In genomic region chr7:98495591-98495990, GRCm38 (mm10) we compare ENCODE assay signal across 40 mouse cellular contexts. TPM values are rescaled to one million over a fixed set of nuclear protein-coding genes. Genes with fewer than 3 reads are reported as not detected.
"Had no signal": no experiment of that assay in that cellular context is flagged by ENCODE, and none has a peak within 500 bp of the region (broad histone marks: within the 10 kb centered on the region; RNA-seq: fewer than 3 reads in every experiment).

No protein-coding gene starts in this region.

- H3K27ac ChIP-seq: heart, embryonic 13.5 days; heart, embryonic 15.5 days; hindbrain, embryonic 12.5 days; hindbrain, embryonic 13.5 days; hindbrain, embryonic 14.5 days; hindbrain, embryonic 15.5 days; hindbrain, postnatal 0 days; intestine, embryonic 15.5 days; kidney, embryonic 15.5 days; kidney, postnatal 0 days; layer of hippocampus, adult 2 months; left cerebral cortex, adult 2 months had no signal

- DNase-seq: heart, postnatal 10 days; heart, postnatal 36 days; heart, postnatal 4 days; kidney, adult 11 months; kidney, adult 18-20 months; kidney, adult 2 months; kidney, adult 8-10 months; kidney, postnatal 14 days; kidney, postnatal 25 days; kidney, postnatal 36 days; layer of hippocampus, adult 9-11 months; layer of hippocampus, postnatal 36 days had no signal

- H3K4me3 ChIP-seq: heart, embryonic 12.5 days; heart, embryonic 13.5 days; heart, embryonic 15.5 days; hindbrain, embryonic 10.5 days; hindbrain, embryonic 12.5 days; hindbrain, embryonic 13.5 days; hindbrain, embryonic 15.5 days; intestine, embryonic 15.5 days; kidney, embryonic 15.5 days; layer of hippocampus, adult 2 months; left cerebral cortex, adult 2 months had no signal

RNA-seq across cellular contexts. Expression of gene Gucy2d, which starts 55.4 kb away (rescaled TPM):
- total RNA-seq: heart, postnatal 4 days; hematopoietic stem cell, adult 5-6 weeks; hindbrain, postnatal 0 days; layer of hippocampus, adult 18-20 months; layer of hippocampus, adult 2 months; layer of hippocampus, postnatal 10 days; layer of hippocampus, postnatal 14 days; layer of hippocampus, postnatal 25 days; layer of hippocampus, postnatal 36 days; left cerebral cortex, adult 18-20 months; left cerebral cortex, adult 2 months; left cerebral cortex, postnatal 10 days had no signal
- polyA plus RNA-seq: heart, embryonic 12.5 days; heart, embryonic 13.5 days; heart, embryonic 14.5 days; heart, embryonic 15.5 days; heart, embryonic 16.5 days; hindbrain, embryonic 10.5 days; hindbrain, embryonic 11.5 days; inflammation-experienced regulatory T-cells, adult 6 months; intestine, embryonic 14.5 days; kidney, adult 2 months; kidney, embryonic 14.5 days; kidney, embryonic 16.5 days; kidney, postnatal 0 days had no signal
